Mouse (Mus musculus) adrenal gland, adult (tissue): ENCODE measurements around the gene Acer3.
"Not testable (repeated sequence)": the region's sequence is repeated elsewhere in the genome, so short reads cannot be mapped to it uniquely, and the experiment has no call there.

Source experiments
- DNase-seq, 2 experiments: peaks; one replicate each; pipeline ENCODE4 v3.0.0; 2022 to 2023; ENCODE audit warnings: low spot score in 1 of 2; ENCODE audit not compliant: inconsistent age in 2 of 2

The Acer3 gene

GRCm38 (mm10) chr7:98307411-98307810, 13.6 kb downstream of the Acer3 start:
- DNase-seq, result no peak

- no peak for DNase-seq
These were observed 28.1 kb downstream of the Acer3 start for GRCm38 (mm10) chr7:98292901-98293300.

GRCm38 (mm10) chr7:98289585-98289984, 31.4 kb downstream of the Acer3 start:
- DNase-seq, result peak in 1 of 2 experiments; percentile 63

- DNase-seq, result no peak
These were observed 44.7 kb downstream of the Acer3 start for GRCm38 (mm10) chr7:98276263-98276662.

- not testable (repeated sequence) for DNase-seq
These were observed 52.8 kb downstream of the Acer3 start for GRCm38 (mm10) chr7:98268166-98268565.

- no peak for DNase-seq
These were observed 68.5 kb downstream of the Acer3 start for GRCm38 (mm10) chr7:98252520-98252919.

GRCm38 (mm10) chr7:98236686-98237359, 84.2 kb downstream of the Acer3 start:
- DNase-seq, result no peak

- no peak for DNase-seq
These were observed 97.2 kb downstream of the Acer3 start for GRCm38 (mm10) chr7:98223796-98224195.

GRCm38 (mm10) chr7:98216713-98217112, 104.3 kb downstream of the Acer3 start:
- no peak for DNase-seq

GRCm38 (mm10) chr7:98202946-98203345, 118.1 kb downstream of the Acer3 start:
- DNase-seq, result no peak

- DNase-seq, result no peak
These were observed 119.4 kb downstream of the Acer3 start for GRCm38 (mm10) chr7:98201493-98202028.

GRCm38 (mm10) chr7:98200396-98200795, 120.6 kb downstream of the Acer3 start:
- DNase-seq, result no peak

- no peak for DNase-seq
These were observed 121.6 kb downstream of the Acer3 start, which contains the start of gene B3gnt6 for GRCm38 (mm10) chr7:98199381-98199780. Gene B3gnt6, minus strand, starts transcription at chr7:98199481.

GRCm38 (mm10) chr7:98195151-98195801, 125.7 kb downstream of the Acer3 start:
- peak in 1 of 2 experiments; percentile 22 for DNase-seq

GRCm38 (mm10) chr7:98194026-98194792, 126.8 kb downstream of the Acer3 start:
- DNase-seq, result peak in 1 of 2 experiments; percentile 28

GRCm38 (mm10) chr7:98193515-98194025, 127.4 kb downstream of the Acer3 start:
- peak; percentile 38 to 83 for DNase-seq

GRCm38 (mm10) chr7:98191571-98192250, 129.3 kb downstream of the Acer3 start:
- no peak for DNase-seq

GRCm38 (mm10) chr7:98190578-98190977, 130.4 kb downstream of the Acer3 start:
- no peak for DNase-seq

GRCm38 (mm10) chr7:98189745-98190144, 131.3 kb downstream of the Acer3 start:
- DNase-seq, result no peak

GRCm38 (mm10) chr7:98188680-98189079, 132.3 kb downstream of the Acer3 start:
- DNase-seq, result no peak

GRCm38 (mm10) chr7:98188238-98188637, 132.8 kb downstream of the Acer3 start:
- DNase-seq, result no peak
